Mouse (Mus musculus) liver, embryonic 13.5 days (tissue): ENCODE data around the gene Prkn. TPM values are rescaled to one million over a fixed set of nuclear protein-coding genes. Genes with fewer than 3 reads are reported as not detected.
A peak's percentile ranks its signal among the peaks of the same experiment; 100 is the strongest.

ENCODE experiments used
- ATAC-seq: fragments of 200-750 bp; cut with Nextera tagmentation; 2 replicates; pipeline ENCODE4 v1.8.0; 2017; ENCODE audit warnings: low read depth, mild to moderate bottlenecking, moderate number of reproducible peaks, moderate library complexity
- DNase-seq: peaks from one replicate; pipeline ENCODE4 v3.0.0; 2022
- H3K27ac ChIP-seq: fragments of 300-500 bp; sonication (generic); 2 replicates; pipeline ENCODE4 v1.5.1; 2015; ENCODE audit warnings: moderate library complexity, mild to moderate bottlenecking, inconsistent platforms
- H3K27me3 ChIP-seq: fragments of 300-500 bp; sonication (generic); 2 replicates; pipeline ENCODE4 v1.6.1; 2015; ENCODE audit warnings: mild to moderate bottlenecking, inconsistent platforms
- H3K36me3 ChIP-seq: fragments of 300-500 bp; sonication (generic); 2 replicates; pipeline ENCODE4 v1.6.1; 2015; ENCODE audit warnings: mild to moderate bottlenecking, inconsistent platforms
- H3K4me1 ChIP-seq: fragments of 300-500 bp; sonication (generic); replicated peaks from 2 replicates; pipeline ENCODE4 v1.6.1; 2015; ENCODE audit warnings: inconsistent platforms
- H3K4me2 ChIP-seq: fragments of 300-500 bp; sonication (generic); 2 replicates; pipeline ENCODE4 v1.6.1; 2015; ENCODE audit warnings: inconsistent platforms, mild to moderate bottlenecking, moderate library complexity
- H3K4me3 ChIP-seq: fragments of 300-500 bp; sonication (generic); replicated peaks from 2 replicates; pipeline ENCODE4 v1.5.1; 2015; ENCODE audit warnings: mild to moderate bottlenecking, inconsistent platforms
- H3K9ac ChIP-seq: fragments of 300-500 bp; sonication (generic); 2 replicates; pipeline ENCODE4 v1.6.1; 2015; ENCODE audit warnings: mild to moderate bottlenecking, inconsistent platforms
- H3K9me3 ChIP-seq: fragments of 300-500 bp; sonication (generic); replicated peaks from 2 replicates; pipeline ENCODE4 v1.6.1; 2016; ENCODE audit warnings: inconsistent platforms
- WGBS: fragments of 180-500 bp; shearing (Covaris S2); methylation state at CpG from one replicate; pipeline ENCODE4 v1.1.7; 2015; ENCODE audit not compliant: insufficient replicate concordance; 5-methylcytosine and 5-hydroxymethylcytosine counted together
- polyA plus RNA-seq: library from polyadenylated mRNA; unstranded; fragments of >200 nt; fragmentation: Nextera tagmentation; extraction: Ambion mirVana; gene quantifications from 2 replicates; pipeline ENCODE4 v1.2.1, GENCODE M21; 2015

Gene Prkn
- polyA plus RNA-seq, 1 experiment from 2014 or later, result 0.43 TPM

DNA sequence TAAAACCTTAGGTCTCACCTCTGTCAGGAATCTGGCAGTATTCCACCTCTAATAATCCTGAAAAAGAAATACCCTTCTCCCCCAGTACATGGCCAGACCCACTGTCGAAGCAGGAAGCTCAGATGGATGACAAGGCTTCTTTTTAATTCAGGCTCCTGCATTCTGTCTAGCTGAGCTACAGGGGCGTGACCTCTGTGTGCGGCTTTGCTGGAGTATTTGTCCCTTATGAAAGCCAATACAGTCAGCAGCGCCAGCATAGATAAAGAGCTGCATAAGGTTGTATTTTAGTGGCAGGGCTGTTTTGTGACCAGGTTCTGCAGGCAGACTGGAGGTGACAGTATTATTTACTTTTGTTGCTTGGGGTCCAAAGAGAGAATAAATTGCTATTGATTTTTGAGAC is 47.7 kb downstream of the Prkn start:
- no peak overlapping the region for H3K9ac ChIP-seq
- DNase-seq, result no peak
- H3K9me3 ChIP-seq, result no peaks in the 10 kb centered on the region
- H3K27ac ChIP-seq, result no peak overlapping the region
- H3K4me3 ChIP-seq, result no peak overlapping the region
- no peaks in the 10 kb centered on the region for H3K4me1 ChIP-seq
- no peak for ATAC-seq
- no peak overlapping the region for H3K4me2 ChIP-seq
- WGBS, result 41% methylated on average over 4 of the region's 4 CpGs
- H3K36me3 ChIP-seq, result no peaks in the 10 kb centered on the region
- no peaks in the 10 kb centered on the region for H3K27me3 ChIP-seq

DNA sequence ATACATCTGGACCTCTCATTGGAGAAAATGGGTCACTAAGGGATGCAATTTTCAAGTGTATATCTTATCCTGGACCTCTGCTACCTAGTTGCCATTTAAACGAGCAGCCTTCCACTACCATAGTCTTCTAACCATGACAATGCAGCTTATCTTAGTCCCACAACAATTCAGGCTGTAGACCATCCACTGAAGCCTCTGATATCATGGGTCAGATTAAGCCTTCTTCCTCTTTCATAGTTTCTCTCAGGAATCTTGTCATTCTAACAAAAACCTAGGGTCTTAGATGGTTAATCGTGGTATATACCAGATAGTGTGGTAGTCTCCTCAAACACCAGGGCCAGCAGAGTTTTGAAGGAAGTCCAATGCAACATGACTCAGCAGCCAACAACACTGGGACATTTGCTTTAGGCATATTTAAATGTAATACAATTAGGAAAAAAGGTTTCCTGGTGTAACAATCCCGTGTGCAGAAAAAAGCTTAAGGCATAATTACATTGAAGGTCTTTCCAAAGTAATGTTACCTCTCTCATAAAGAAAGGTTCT is 61.6 kb downstream of the Prkn start:
- no peak overlapping the region for H3K4me3 ChIP-seq
- ATAC-seq (0 out of 2 replicates have a peak, but pooled peaks have one; percentile 23), DNase-seq (no peak)
- 32% methylated on average over 3 of the region's 3 CpGs for WGBS
- no peaks in the 10 kb centered on the region for H3K27me3 ChIP-seq
- no peaks in the 10 kb centered on the region for H3K36me3 ChIP-seq
- H3K27ac ChIP-seq, result no peak overlapping the region
- H3K4me1 ChIP-seq, result peaks cover 4% of the 10 kb centered on the region; the same call in 1 of the 2 replicates
- no peak overlapping the region for H3K9ac ChIP-seq
- no peak overlapping the region for H3K4me2 ChIP-seq
- H3K9me3 ChIP-seq, result no peaks in the 10 kb centered on the region

DNA sequence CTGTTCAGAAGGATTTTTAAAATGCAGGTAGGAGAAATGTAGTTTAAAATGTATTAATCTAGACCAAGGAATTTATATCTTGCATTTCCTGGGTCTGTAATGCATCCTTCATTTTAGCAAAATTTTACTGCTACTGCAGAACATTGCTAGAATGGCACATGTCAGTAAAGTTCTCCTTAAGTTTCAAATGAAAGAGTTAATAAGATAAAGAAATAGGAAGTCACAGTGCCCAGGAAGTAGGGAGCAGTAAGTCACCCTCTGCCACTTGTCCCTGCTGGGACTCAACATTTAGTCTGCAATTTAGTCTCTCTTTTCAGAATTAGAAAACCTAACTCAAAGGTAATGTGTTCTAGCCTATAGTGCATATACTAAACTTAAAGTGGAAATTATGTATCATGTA is 96.5 kb downstream of the Prkn start:
- no peak overlapping the region for H3K27ac ChIP-seq
- H3K27me3 ChIP-seq, result no peaks in the 10 kb centered on the region
- no peaks in the 10 kb centered on the region for H3K9me3 ChIP-seq
- H3K4me3 ChIP-seq, result no peak overlapping the region
- H3K4me2 ChIP-seq, result no peak overlapping the region
- no peak overlapping the region for H3K9ac ChIP-seq
- H3K36me3 ChIP-seq, result no peaks in the 10 kb centered on the region
- no peak for ATAC-seq
- H3K4me1 ChIP-seq, result no peaks in the 10 kb centered on the region
- no peak for DNase-seq

DNA sequence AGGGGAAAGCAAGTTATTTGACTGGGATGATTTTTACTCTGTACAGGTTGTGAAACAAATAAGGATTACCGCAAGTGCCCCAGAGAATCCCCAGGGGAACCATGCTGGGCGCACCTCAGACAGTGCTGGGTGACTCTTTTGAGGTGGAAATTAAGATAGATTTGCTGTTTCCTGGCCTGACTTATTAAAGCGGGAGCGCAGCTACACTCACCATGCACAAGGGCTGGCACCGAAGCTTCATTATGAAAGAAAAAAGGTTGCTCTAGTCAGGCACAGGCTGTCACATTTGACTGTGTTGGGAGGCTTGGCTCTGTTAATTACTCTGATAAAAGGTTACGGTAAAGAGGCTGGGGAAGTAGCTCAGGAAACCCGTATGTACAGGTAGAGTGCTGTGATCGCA is 97.7 kb downstream of the Prkn start:
- WGBS, result 39% methylated on average over 8 of the region's 8 CpGs
- ATAC-seq, result no peak
- no peaks in the 10 kb centered on the region for H3K36me3 ChIP-seq
- no peaks in the 10 kb centered on the region for H3K9me3 ChIP-seq
- DNase-seq, result no peak
- no peak overlapping the region for H3K27ac ChIP-seq
- H3K27me3 ChIP-seq, result no peaks in the 10 kb centered on the region
- H3K4me2 ChIP-seq, result no peak overlapping the region
- H3K4me3 ChIP-seq, result no peak overlapping the region
- H3K9ac ChIP-seq, result no peak overlapping the region
- H3K4me1 ChIP-seq, result no peaks in the 10 kb centered on the region

DNA sequence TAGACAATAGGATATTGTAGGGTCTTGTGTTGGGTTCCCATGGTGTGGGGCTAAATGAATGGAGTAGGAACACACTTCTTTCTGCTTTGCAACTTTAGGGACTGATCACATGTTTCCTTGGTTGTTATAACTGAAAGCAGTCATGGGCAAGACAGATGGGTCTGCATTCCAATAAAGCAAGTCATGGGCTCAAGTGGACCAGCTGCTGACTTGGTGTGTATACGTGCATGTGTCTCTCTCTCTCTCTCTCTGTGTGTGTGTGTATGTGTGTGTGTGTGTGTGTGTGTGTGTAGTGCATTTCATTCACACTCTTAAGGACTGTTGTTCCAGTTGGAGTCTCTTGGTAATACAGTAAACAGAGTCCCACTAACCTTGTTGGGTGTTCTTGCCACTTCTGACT is 98.6 kb downstream of the Prkn start:
- Histone ChIP-seq H3K4me2 (no peak overlapping the region), H3K27ac (no peak overlapping the region), H3K27me3 (no peaks in the 10 kb centered on the region), H3K9me3 (no peaks in the 10 kb centered on the region), H3K36me3 (no peaks in the 10 kb centered on the region), H3K4me3 (no peak overlapping the region), H3K4me1 (no peaks in the 10 kb centered on the region), H3K9ac (no peak overlapping the region)
- ATAC-seq, result no peak
- WGBS, result 35% methylated on average over 1 of the region's 1 CpGs
- no peak for DNase-seq

DNA sequence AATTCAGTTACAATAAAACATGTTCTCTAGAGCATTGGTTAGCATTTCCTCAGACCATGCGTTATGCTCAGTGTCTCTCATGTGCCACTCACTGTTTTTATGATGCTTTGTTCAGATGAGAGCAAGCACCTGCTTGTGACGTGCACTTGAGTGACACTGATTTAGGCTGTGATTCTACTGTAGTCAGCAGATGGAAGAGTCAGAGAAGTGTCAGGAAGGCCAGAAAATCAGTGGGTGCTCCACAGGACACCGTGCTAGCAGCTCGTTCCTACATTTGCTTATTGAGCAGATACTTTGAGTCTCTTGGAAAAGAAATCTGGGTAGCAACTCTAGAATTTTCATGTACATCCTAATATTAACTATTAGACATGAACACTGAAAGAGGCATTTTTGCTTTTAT is 106.4 kb downstream of the Prkn start:
- DNase-seq (no peak), ATAC-seq (no peak)
- no peak overlapping the region for H3K9ac ChIP-seq
- no peaks in the 10 kb centered on the region for H3K27me3 ChIP-seq
- no peak overlapping the region for H3K4me3 ChIP-seq
- H3K27ac ChIP-seq, result no peak overlapping the region
- no peak overlapping the region for H3K4me2 ChIP-seq
- no peaks in the 10 kb centered on the region for H3K4me1 ChIP-seq
- 67% methylated on average over 4 of the region's 4 CpGs for WGBS
- no peaks in the 10 kb centered on the region for H3K36me3 ChIP-seq
- H3K9me3 ChIP-seq, result no peaks in the 10 kb centered on the region

DNA sequence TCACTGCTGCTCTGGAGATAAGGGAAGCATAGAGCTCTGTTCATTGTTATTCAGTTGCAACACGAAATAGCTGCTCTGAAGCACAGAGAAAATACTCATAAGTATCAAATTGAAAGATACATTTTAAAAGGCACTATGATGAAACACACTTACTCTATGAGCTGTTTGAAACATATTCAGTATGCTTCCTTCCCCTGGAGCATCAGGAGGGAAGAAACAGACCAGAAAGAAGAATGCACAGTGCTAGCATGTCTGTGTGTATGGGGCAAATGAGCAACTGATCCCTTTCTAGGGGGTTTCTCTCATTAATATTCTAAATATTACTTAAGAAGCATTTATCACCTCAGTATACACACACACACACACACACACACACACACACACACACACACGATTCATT is 107.4 kb downstream of the Prkn start:
- no peak for ATAC-seq
- Histone ChIP-seq H3K4me1 (no peaks in the 10 kb centered on the region), H3K4me3 (no peak overlapping the region), H3K9me3 (no peaks in the 10 kb centered on the region), H3K4me2 (no peak overlapping the region), H3K9ac (no peak overlapping the region), H3K27ac (no peak overlapping the region), H3K27me3 (no peaks in the 10 kb centered on the region), H3K36me3 (no peaks in the 10 kb centered on the region)
- WGBS, result 45% methylated on average over 2 of the region's 2 CpGs
- DNase-seq, result no peak

DNA sequence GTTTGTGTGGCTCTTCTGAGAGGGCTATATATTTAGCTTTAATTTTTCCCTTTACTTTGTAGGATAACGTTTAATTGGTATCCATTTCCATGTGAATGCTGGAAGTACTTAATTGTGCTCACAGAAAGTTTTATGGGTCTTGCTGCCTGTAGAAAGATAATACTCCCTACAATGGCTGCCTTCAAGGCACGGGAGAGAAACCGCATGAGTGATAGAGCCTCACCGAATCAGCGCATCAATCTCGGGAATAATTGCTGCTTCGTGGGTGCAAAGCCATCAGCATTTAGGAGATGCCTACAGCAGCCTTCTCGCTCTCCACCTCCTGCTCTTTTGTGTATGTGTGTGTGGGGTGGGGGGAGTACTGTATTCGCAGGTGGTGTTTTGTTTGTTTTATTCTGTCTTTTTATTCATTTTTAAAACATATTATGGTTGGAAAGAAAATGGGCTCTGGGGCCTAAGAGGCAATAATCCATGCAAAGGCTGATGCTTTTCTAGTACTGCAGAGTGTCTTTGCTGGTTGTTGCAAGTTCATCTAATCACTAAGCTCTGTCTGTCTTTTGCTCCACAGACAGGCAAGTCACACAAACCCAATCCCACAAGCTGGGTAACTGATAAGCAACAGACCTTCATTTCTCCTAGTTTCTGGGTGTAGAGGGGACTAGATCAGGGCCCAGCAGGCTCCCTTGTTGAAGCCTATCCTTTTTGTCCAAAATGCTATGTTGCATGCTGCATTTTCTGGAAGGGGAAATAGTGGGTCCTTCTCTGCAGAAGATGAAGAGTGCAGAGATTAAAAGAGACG is 119.1 kb downstream of the Prkn start:
- Histone ChIP-seq H3K4me2 (no peak overlapping the region), H3K9ac (no peak overlapping the region), H3K27me3 (no peaks in the 10 kb centered on the region), H3K27ac (no peak overlapping the region), H3K36me3 (no peaks in the 10 kb centered on the region), H3K4me3 (no peak overlapping the region), H3K4me1 (no peaks in the 10 kb centered on the region), H3K9me3 (no peaks in the 10 kb centered on the region)
- ATAC-seq (no peak), DNase-seq (no peak)
- 63% methylated on average over 10 of the region's 10 CpGs for WGBS

DNA sequence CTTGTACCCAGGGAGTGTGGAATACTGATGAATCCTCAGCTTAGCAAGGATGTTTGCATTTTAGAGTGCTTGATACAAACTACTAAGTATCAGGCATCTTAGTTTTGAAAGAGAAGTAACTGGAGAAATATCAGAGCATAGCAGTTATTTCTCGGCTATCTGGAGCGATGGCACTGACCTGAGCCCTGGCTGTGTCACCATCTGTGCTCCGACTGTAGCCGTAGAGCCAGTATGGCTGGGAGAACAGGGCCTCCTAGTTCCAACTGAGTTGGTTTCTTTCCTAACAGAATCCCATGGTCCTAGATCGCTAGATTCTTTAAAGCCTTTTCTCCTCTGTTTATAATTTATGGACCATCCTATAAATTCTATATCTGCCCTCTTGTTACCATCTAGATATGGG is 122.0 kb downstream of the Prkn start:
- no peak for ATAC-seq

DNA sequence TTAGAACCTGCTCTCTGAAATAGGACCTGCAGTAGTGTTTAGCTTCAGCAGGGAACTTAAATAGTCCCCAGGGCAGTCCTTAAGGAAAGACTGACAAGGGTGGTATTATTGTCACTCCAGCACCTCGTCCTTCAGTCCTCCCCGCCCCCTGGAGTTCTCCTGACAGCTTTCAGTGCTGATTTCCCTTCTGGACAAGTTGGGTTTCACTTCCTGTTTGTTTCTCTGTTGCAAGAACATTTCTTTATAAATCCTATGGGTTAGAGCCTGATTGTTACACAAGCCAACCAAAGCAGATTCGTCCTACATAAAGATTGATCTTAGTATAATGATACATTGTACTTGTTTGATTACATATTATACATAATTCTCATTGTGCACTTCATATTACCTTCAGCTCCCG is 142.0 kb downstream of the Prkn start:
- H3K4me2 ChIP-seq, result no peak overlapping the region
- no peaks in the 10 kb centered on the region for H3K27me3 ChIP-seq
- H3K4me1 ChIP-seq, result no peaks in the 10 kb centered on the region
- no peak for DNase-seq
- no peaks in the 10 kb centered on the region for H3K36me3 ChIP-seq
- no peak overlapping the region for H3K4me3 ChIP-seq
- no peak for ATAC-seq
- no peaks in the 10 kb centered on the region for H3K9me3 ChIP-seq
- H3K9ac ChIP-seq, result no peak overlapping the region
- WGBS, result 37% methylated on average over 4 of the region's 4 CpGs
- H3K27ac ChIP-seq, result no peak overlapping the region

More for the DNA sequence above, 122.0 kb downstream of the Prkn start:
- Histone ChIP-seq H3K4me1 (no peaks in the 10 kb centered on the region), H3K9me3 (no peaks in the 10 kb centered on the region), H3K9ac (no peak overlapping the region), H3K36me3 (no peaks in the 10 kb centered on the region), H3K27ac (no peak overlapping the region), H3K4me3 (no peak overlapping the region), H3K27me3 (no peaks in the 10 kb centered on the region), H3K4me2 (no peak overlapping the region)
- DNase-seq, result no peak
- WGBS, result 85% methylated on average over 5 of the region's 5 CpGs

DNA sequence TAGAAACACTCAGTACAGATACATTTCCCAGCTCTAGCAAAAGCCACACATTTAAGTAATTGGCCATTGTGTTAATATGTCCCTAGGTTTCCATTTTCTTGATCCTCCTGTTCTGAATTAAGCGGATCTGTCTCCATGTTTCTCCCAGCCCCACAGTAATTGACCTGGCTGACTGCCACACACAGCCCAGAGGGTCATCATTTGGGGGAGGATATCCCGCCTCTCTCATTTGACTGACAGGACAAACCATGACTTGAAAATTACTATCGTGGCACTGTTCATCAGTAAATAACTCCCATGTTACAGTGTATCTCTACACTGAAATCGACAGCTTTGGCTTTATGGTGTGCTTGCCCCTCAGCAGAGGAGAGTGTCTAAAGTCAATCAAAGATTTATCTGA is 146.9 kb downstream of the Prkn start:
- 72% methylated on average over 4 of the region's 4 CpGs for WGBS
- Histone ChIP-seq H3K4me3 (no peak overlapping the region), H3K27ac (no peak overlapping the region), H3K4me1 (no peaks in the 10 kb centered on the region), H3K9ac (no peak overlapping the region), H3K36me3 (no peaks in the 10 kb centered on the region), H3K4me2 (no peak overlapping the region), H3K9me3 (no peaks in the 10 kb centered on the region), H3K27me3 (no peaks in the 10 kb centered on the region)
- DNase-seq (no peak), ATAC-seq (no peak)

DNA sequence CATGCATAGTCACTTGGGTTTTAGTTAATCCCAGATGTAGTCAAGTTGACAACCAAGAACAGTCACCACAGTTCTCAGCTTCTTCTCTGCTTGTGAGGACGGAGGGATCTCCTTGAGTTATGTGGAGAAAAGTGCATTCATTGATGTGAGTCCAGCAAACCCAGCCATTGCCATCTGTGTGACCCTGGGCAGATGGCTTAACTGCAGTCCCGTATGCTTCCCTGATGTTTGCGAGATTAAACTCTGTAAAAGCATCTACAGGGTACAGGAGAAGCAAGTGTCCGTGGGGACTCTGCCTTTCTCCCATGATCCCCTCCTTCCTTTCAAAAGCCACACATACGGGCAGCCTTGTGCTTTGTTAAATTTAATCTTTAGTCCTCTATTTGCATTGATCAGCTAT is 157.1 kb downstream of the Prkn start:
- H3K4me2 ChIP-seq, result no peak overlapping the region
- 63% methylated on average over 5 of the region's 5 CpGs for WGBS
- no peak overlapping the region for H3K27ac ChIP-seq
- H3K9me3 ChIP-seq, result no peaks in the 10 kb centered on the region
- no peak overlapping the region for H3K4me3 ChIP-seq
- no peaks in the 10 kb centered on the region for H3K4me1 ChIP-seq
- H3K9ac ChIP-seq, result no peak overlapping the region
- no peaks in the 10 kb centered on the region for H3K36me3 ChIP-seq
- ATAC-seq (no peak), DNase-seq (no peak)
- H3K27me3 ChIP-seq, result no peaks in the 10 kb centered on the region
